Mouse (Mus musculus) megakaryocyte, embryonic 14.5 days (primary cell): ENCODE data around the gene Entpd1.

Experiments used
- FLI1 ChIP-seq: IDR thresholded peaks from 2 replicates; pipeline ENCODE4 v1.6.1; 2012; ENCODE audit warnings: low read length, inconsistent platforms, mixed read lengths
- GATA1 ChIP-seq: IDR thresholded peaks from 3 replicates; pipeline ENCODE4 v1.6.1; 2012; ENCODE audit warnings: mixed read lengths, low read length, inconsistent platforms, borderline replicate concordance

- TF ChIP-seq GATA1, result no peak
- no peak for TF ChIP-seq FLI1
Observed at GRCm38 (mm10) chr19:40702406-40702805, 90.2 kb downstream of the Entpd1 start.
